Mouse (Mus musculus) olfactory bulb, adult 2 months (tissue): ENCODE measurements around the gene Papss2.

Experiments
- CTCF ChIP-seq: fragments of 200-500 bp; IDR thresholded peaks from 2 replicates; pipeline ENCODE4 v1.5.1; 2012; ENCODE audit warnings: low read depth, mild to moderate bottlenecking, low read length, moderate library complexity; ENCODE audit not compliant: insufficient read depth
- POLR2A ChIP-seq: fragments of 200-500 bp; IDR thresholded peaks from 2 replicates; pipeline ENCODE4 v1.6.1; 2012; ENCODE audit warnings: mild to moderate bottlenecking, low read depth, low read length, moderate library complexity; ENCODE audit not compliant: insufficient read depth

DNA sequence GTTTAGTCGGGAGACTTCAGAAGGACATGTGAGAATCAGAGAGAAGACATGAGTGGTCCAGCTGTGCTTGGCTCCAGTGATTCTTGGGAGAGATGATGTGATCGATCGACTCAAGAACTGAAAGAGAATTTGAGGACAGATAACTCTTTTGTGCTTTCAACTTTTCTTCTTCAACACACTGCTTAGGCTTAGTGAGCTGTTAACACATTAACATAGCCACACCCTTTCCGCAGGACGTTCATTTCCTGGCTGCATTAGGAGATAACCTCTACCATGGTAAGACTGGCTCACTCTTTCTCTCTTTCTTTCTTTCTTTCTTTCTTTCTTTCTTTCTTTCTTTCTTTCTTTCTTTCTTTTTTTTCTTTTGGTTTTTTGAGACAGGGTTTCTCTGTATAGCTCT is 25.9 kb upstream of the Papss2 start:
- TF ChIP-seq CTCF: no peak
- TF ChIP-seq POLR2A: no peak
